Mouse (Mus musculus) stomach, embryonic 14.5 days (tissue): ENCODE results near the gene Aamp. TPM values are rescaled to one million over a fixed set of nuclear protein-coding genes. Genes with fewer than 3 reads are reported as not detected.
A peak's percentile ranks its signal among the peaks of the same experiment; 100 is the strongest.
"Not testable (repeated sequence)": the region's sequence is repeated elsewhere in the genome, so short reads cannot be mapped to it uniquely, and the experiment has no call there.

ENCODE experiments used
- ATAC-seq: fragments of 200-750 bp; cut with Nextera tagmentation; 2 replicates; pipeline ENCODE4 v1.8.0; 2017; ENCODE audit warnings: low read depth, moderate TSS enrichment; ENCODE audit not compliant: insufficient number of reproducible peaks, insufficient read depth, low FRiP score
- H3K27ac ChIP-seq: fragments of 300-500 bp; sonication (generic); 2 replicates; pipeline ENCODE4 v1.5.1; 2014; ENCODE audit warnings: mild to moderate bottlenecking, low read length, moderate library complexity, mixed read lengths
- H3K27me3 ChIP-seq: fragments of 300-500 bp; sonication (generic); 2 replicates; pipeline ENCODE4 v1.6.1; 2014; ENCODE audit warnings: low read length, control low read depth, mixed read lengths; ENCODE audit not compliant: control insufficient read depth, insufficient read depth
- H3K36me3 ChIP-seq: fragments of 300-500 bp; sonication (generic); 2 replicates; pipeline ENCODE4 v1.6.1; 2014; ENCODE audit warnings: mild to moderate bottlenecking, control low read depth, low read length, moderate library complexity, mixed read lengths; ENCODE audit not compliant: control insufficient read depth, insufficient read depth
- H3K4me1 ChIP-seq: fragments of 300-500 bp; sonication (generic); 2 replicates; pipeline ENCODE4 v1.6.1; 2014; ENCODE audit warnings: low read length, control low read depth, mixed read lengths; ENCODE audit not compliant: control insufficient read depth, insufficient read depth
- H3K4me2 ChIP-seq: fragments of 300-500 bp; sonication (generic); replicated peaks from 2 replicates; pipeline ENCODE4 v1.6.1; 2014; ENCODE audit warnings: low read depth, low read length, control low read depth
- H3K4me3 ChIP-seq: fragments of 300-500 bp; sonication (generic); 2 replicates; pipeline ENCODE4 v1.5.1; 2014; ENCODE audit warnings: low read depth, low read length, control low read depth
- H3K9ac ChIP-seq: fragments of 300-500 bp; sonication (generic); replicated peaks from 2 replicates; pipeline ENCODE4 v1.6.1; 2014; ENCODE audit warnings: low read depth, mild to moderate bottlenecking, control low read depth, low read length, moderate library complexity, mixed read lengths
- H3K9me3 ChIP-seq: fragments of 300-500 bp; sonication (generic); 2 replicates; pipeline ENCODE4 v1.6.1; 2016; ENCODE audit warnings: low read depth, low read length, control low read depth; ENCODE audit not compliant: control insufficient read depth
- WGBS: fragments of 180-500 bp; shearing (Covaris S2); extraction: QIAGEN DNeasy Blood & Tissue Kit; methylation state at CpG from one replicate; pipeline ENCODE4 v1.1.7; 2014; 5-methylcytosine and 5-hydroxymethylcytosine counted together
- polyA plus RNA-seq: library from polyadenylated mRNA; unstranded; fragments of >200 nt; fragmentation: Nextera tagmentation; extraction: Ambion mirVana; gene quantifications from 2 replicates; pipeline ENCODE4 v1.2.1, GENCODE M21; 2014

Aamp gene
- polyA plus RNA-seq, 1 experiment from 2014 or later = 261 TPM

DNA sequence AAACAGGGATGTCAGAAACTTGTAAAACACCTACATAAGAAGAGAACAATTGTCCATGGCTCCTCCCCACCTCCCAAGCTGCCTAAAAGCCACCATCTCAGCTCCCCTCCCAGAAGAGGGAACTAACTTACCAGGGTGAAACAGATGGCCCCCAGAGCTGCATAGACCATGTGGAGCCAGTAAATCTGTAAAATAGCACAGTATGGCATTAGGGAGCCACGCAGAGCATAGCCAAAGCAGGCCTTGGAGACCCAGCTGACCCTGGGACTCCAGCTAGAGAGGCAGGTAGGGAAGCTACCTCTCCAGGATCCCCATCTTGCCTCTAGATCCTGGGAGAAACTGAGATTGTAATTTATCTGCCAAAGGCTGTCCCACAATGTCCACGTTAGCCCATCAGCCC is 5.2 kb upstream of the Aamp start:
- H3K27me3 ChIP-seq = no peaks in the 10 kb centered on the region
- H3K4me1 ChIP-seq = peaks cover 29% of the 10 kb centered on the region
- H3K9ac ChIP-seq = no peak overlapping the region
- H3K4me2 ChIP-seq = no peak overlapping the region
- H3K9me3 ChIP-seq = no peaks in the 10 kb centered on the region
- 87% methylated on average over 2 of the region's 2 CpGs for WGBS
- H3K36me3 ChIP-seq = peaks cover 52% of the 10 kb centered on the region
- ATAC-seq = no peak
- H3K4me3 ChIP-seq = no peak overlapping the region
- H3K27ac ChIP-seq = 0 out of 2 replicates have a peak overlapping the region, but pooled peaks have one; percentile 27

DNA sequence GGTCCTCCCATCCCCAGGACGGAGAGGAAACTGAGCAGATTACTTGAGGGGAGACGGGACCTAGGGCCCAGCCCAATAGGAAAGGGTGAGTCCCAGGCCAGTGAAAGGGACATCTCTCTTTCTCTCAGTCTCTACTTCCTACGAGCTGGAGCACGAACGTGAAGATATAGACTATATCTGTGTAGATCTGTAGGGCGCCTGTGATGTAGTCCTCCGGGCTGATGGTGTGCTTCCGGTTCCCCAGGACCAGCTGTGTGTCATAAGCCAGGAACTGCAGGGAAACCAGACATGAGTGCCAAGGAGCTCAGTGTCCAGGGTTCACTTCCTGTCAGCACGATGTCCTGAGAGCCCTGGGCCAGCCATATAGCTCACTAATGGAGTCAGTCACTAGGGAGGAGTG is 4.7 kb upstream of the Aamp start:
- Histone ChIP-seq H3K4me2 (no peak overlapping the region), H3K36me3 (peaks cover 52% of the 10 kb centered on the region), H3K27me3 (no peaks in the 10 kb centered on the region), H3K27ac (0 out of 2 replicates have a peak overlapping the region, but pooled peaks have one; percentile 27), H3K9ac (no peak overlapping the region), H3K4me1 (peaks cover 27% of the 10 kb centered on the region), H3K4me3 (no peak overlapping the region), H3K9me3 (no peaks in the 10 kb centered on the region)
- whole genome bisulfite sequencing = 92% methylated on average over 9 of the region's 9 CpGs
- ATAC-seq = no peak

DNA sequence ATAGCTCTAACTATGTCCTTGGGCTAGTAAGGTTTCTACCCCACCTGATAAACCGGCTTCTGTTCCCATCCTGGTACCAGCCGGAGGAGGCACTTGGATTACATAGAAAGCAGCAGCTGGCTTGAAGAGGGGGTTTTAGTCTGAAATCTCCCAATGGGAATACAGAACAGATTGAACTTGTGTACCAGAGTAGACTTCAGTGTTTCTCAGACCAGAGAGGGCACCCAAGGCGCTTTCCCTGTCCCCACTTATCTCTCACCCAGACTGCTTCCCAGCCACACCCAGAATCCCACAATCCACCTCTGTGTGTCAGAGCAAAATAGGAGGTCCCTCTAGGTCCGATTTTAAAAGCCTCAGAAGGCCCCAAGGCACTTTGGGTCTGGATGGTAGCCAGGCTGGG is 3.8 kb upstream of the Aamp start:
- peaks cover 52% of the 10 kb centered on the region for H3K36me3 ChIP-seq
- no peak overlapping the region for H3K27ac ChIP-seq
- H3K4me2 ChIP-seq = no peak overlapping the region
- no peaks in the 10 kb centered on the region for H3K27me3 ChIP-seq
- WGBS = 77% methylated on average over 4 of the region's 4 CpGs
- no peak overlapping the region for H3K4me3 ChIP-seq
- peaks cover 24% of the 10 kb centered on the region for H3K4me1 ChIP-seq
- H3K9ac ChIP-seq = no peak overlapping the region
- no peaks in the 10 kb centered on the region for H3K9me3 ChIP-seq
- no peak for ATAC-seq

DNA sequence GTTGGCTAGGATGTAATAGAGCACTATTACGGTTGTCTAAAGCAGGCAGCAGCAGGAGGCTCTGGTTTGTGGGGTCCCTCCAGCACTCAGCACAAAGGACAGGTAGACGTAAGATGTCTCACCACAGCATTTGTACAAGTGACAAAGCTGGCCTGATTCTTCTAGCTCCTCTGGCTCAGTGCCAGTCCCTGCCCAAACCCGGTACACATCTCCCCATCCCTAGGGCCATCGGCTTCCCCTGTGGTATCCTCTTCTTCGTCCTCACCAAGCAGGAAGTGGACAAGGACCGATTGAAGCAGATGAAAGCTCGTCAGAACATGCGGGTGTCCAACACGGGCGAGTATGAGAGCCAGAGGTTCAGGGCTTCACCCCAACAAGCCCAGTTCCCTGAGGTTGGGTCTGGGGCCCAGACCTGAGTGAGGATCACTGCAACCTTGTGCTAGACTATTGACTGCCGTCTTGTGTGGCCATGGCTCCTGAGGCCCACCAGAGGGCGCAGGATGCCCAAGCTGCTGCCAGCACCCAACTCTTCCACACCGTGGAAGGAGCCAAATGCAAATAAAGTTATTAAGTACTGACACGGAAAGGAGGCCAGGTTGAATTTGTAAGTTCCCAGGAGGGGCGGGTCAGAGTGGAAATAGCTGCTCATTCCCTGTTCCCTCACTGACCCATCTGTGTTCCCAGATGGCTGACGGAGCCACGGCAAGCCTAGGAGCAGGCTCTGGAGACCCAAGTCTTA is 2.5 kb upstream of the Aamp start:
- ATAC-seq, H3K4me2 ChIP-seq, H3K27me3 ChIP-seq, H3K9ac ChIP-seq, H3K9me3 ChIP-seq, H3K4me3 ChIP-seq: not testable (repeated sequence)
- Histone ChIP-seq H3K36me3 (peaks cover 55% of the 10 kb centered on the region), H3K27ac (0 out of 2 replicates have a peak overlapping the region, but pooled peaks have one; percentile 11), H3K4me1 (peaks cover 29% of the 10 kb centered on the region)
- WGBS = 60% methylated on average over 15 of the region's 17 CpGs

DNA sequence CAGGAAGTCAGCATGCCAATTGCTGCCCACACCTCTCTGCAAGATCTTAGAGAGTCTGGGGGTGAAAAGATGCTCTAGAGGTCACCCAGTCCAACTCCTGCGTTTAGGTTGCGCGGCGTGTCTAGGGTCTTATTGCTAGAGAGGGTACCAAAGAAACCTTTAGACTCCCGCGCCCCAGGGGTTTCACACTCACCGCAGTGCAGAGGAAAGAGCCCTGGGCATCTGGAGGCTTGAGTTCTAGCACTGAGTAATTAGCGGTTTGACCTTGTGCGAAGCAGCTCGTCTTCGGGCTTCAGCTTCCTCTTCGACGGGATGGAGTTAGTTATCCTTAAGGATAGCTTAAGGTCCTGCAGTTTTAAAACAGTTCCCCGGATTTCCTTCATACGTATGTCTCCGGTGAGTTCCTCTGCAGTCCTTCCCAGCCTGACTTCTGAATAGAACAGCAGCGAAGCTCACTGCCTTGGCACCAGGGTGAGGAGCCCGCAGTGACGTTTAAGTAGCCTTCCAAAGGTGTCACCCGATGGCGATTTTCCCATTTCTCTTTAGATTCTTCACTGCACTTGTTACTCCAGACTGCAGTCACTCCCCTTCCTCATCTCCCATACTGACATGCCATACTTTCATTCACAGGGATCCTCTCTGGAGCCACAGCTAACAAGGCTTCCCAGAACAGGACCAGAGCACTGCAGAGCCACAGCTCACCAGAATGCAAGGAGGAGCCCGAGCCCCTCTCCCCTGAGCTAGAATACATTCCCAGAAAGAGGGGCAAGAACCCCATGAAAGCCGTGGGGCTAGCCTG is 873 bp upstream of the Aamp start:
- Histone ChIP-seq H3K9me3 (no peaks in the 10 kb centered on the region), H3K27me3 (no peaks in the 10 kb centered on the region), H3K27ac (no peak overlapping the region), H3K36me3 (peaks cover 55% of the 10 kb centered on the region), H3K4me2 (peak overlapping the region; percentile 65), H3K9ac (peak overlapping the region; percentile 47), H3K4me3 (peak overlapping the region; percentile 61), H3K4me1 (peaks cover 29% of the 10 kb centered on the region)
- 5% methylated on average over 23 of the region's 23 CpGs for WGBS
- no peak for ATAC-seq

DNA sequence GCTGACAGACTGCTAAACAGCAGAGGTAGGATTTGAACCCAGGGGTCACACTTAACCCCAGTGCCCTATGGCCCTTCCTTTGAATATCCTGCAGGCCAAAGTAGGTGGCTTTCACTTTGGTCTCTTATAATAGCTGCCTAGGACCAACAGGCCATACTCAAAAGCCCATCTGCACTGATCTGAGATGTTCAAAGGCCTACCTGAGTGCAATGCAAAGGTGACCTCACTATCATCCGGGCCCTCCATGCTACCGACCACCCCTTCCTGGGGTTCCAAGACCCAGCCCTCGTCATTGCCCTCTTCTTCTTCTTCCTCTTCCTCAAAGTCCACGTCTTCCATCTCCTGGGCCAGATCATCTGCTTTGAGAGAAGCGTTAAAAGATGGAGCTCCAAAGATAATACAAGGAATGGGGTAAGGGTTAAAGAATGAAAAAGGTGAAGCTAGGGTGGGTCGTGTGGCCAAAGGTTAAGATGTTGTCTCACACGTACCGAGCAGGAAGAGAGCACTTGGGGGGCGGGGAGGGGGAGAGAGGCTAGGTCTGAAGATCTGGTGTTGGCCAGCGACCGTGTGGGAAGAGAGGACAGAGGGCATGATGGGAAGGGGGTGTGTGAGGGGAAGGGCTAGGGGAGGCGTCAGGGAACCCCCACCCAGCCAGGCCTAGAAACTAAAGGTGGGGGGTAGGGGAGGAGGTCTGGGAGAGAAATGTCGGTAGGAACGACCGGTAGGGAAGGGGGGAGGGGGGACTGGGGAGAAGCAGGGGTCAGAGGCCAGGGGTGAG is 663 bp downstream of the Aamp start:
- Histone ChIP-seq H3K27me3 (no peaks in the 10 kb centered on the region), H3K4me1 (peaks cover 23% of the 10 kb centered on the region), H3K4me2 (peak overlapping the region; percentile 87), H3K27ac (peak overlapping the region; percentile 61; the same call in 1 of the 2 replicates), H3K4me3 (peak overlapping the region; percentile 71), H3K9me3 (no peaks in the 10 kb centered on the region), H3K36me3 (peaks cover 53% of the 10 kb centered on the region), H3K9ac (peak overlapping the region; percentile 59)
- peak; percentile 53; the same call in 1 of the 2 replicates for ATAC-seq
- 14% methylated on average over 14 of the region's 15 CpGs for WGBS

DNA sequence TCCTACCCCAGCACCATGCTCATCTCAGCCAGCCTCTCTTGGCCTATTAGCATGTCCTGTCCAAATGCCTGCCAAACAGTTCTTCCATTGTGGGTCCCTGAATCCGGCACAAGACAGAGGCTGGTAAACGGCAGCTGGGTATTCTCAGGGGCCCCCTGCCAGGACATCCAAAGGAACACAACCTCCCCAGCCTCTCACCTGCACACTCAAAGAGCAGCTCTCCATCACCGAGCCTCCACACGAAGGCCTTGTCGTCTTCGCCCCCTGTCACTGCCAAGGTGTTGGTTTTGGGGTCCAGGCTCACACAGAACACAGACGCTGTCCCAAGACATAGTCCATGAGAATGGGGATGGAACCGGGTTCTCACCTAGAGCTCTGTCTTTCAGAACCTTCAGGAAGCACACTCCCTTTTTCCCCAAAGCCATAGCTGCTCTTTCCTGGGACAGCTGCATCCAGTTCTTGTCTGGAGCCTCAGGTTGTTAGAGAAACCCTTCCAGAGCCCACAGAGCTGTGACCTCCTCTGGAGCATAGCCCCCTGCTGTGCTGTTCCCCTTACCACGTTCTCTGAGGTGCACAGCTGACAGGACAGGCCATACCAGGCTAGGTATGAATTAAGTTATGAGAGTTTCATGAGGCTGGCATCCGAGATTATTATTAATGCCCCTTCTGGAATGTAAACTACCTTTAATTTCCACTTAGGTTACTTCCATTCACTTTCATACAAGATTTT is 1.5 kb downstream of the Aamp start:
- H3K9ac ChIP-seq = no peak overlapping the region
- H3K9me3 ChIP-seq = no peaks in the 10 kb centered on the region
- no peak for ATAC-seq
- no peak overlapping the region for H3K4me3 ChIP-seq
- H3K27ac ChIP-seq = no peak overlapping the region
- peaks cover 49% of the 10 kb centered on the region for H3K36me3 ChIP-seq
- H3K4me1 ChIP-seq = peaks cover 23% of the 10 kb centered on the region
- WGBS = 82% methylated on average over 10 of the region's 10 CpGs
- H3K27me3 ChIP-seq = no peaks in the 10 kb centered on the region
- H3K4me2 ChIP-seq = peak overlapping the region; percentile 87

DNA sequence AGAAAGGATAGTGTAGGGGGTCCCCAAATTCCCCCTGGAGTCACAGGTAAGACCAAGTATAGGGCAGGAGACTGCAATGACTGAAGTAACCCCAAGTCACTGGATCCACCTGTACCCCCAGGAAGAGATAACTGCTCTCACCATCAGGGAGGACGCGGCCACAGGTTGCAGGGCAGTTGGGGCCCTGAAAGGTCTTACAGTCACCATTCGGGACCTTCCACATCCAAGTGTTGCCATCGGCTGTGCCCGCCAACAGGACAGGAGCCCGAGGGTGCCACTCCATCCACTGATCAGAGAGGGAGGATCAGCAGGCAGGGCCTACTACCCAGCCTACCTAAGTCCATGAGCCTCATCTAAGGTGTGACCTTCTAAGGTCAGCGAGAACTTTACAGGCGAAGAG is 2.7 kb downstream of the Aamp start:
- peaks cover 23% of the 10 kb centered on the region for H3K4me1 ChIP-seq
- H3K4me2 ChIP-seq = no peak overlapping the region
- no peak overlapping the region for H3K4me3 ChIP-seq
- WGBS = 94% methylated on average over 8 of the region's 8 CpGs
- no peaks in the 10 kb centered on the region for H3K27me3 ChIP-seq
- H3K9ac ChIP-seq = no peak overlapping the region
- ATAC-seq = no peak
- H3K27ac ChIP-seq = no peak overlapping the region
- no peaks in the 10 kb centered on the region for H3K9me3 ChIP-seq
- peaks cover 49% of the 10 kb centered on the region for H3K36me3 ChIP-seq
